Mouse (Mus musculus): Measurements from ENCODE around the gene Sun2.

Sun2 gene

DNA sequence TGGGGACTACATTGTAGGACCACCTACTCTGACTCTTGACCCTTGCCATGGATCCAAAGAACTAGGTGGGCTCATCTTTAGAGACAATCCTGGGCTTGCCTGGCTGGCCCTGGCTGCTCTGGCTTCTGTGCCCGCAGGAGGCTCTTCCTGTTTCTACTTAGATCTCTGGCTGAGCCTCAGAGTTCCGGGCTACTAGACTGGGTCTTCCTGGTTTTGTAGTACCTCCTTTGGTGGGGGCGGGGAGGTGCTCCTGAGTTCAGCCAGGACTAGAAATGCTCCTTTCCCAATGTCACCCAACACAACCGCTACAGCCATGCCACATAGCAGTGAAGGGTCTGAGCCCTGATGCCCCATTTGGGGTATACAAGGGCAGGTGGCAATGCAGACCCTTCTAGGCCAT is 21.5 kb downstream of the Sun2 start:
- DNase-seq, result no peak

GRCm38 (mm10) chr15:79720267-79720666 is 22.1 kb downstream of the Sun2 start:
- no peak for DNase-seq

GRCm38 (mm10) chr15:79716710-79717109 is 25.6 kb downstream of the Sun2 start:
- DNase-seq, result no peak

DNA sequence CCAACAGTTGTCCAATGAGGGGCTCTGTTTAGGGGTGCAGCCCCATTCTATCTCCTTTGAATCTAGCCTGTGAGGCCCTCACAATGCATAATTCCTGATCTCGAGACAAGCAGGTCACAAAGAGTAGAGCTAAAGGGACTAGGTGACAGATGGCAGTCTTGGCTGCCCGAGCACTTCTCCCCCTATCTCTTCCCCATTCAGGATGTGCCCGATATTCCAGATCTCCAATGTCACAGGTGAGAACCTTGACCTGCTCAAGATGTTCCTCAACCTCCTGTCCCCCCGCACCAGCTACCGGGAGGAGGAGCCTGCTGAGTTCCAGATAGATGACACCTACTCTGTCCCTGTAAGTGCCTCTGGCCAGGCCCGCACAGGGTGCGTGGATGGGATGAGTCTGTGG is 26.7 kb downstream of the Sun2 start:
- no peak for DNase-seq

GRCm38 (mm10) chr15:79708229-79708822 is 34.0 kb downstream of the Sun2 start:
- DNase-seq, result no peak

GRCm38 (mm10) chr15:79706603-79707214 is 35.6 kb downstream of the Sun2 start:
- DNase-seq, result no peak

GRCm38 (mm10) chr15:79697558-79698187 is 44.7 kb downstream of the Sun2 start:
- DNase-seq, result no peak

- DNase-seq, result no peak
Measured at GRCm38 (mm10) chr15:79697011-79697410, 45.3 kb downstream of the Sun2 start.

DNA sequence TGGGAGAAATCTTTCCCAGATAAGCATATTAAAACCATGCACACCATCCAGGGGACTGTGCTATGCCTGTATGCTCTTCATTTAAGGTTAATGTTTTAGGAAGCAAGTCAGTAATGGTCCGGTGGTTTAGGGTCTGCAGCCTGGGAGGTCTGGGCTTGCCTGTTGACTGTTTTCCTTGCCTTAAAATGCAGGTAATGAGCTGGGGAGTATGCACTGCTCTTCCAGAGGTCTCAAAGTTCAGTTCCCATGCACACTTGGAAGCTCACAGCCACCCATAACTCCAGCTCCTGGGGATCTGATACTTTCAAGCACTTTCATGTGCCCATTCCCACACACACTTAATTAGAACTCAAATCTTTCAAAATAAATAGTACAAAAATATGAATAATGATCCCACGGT is 45.8 kb downstream of the Sun2 start:
- DNase-seq, result no peak

DNA sequence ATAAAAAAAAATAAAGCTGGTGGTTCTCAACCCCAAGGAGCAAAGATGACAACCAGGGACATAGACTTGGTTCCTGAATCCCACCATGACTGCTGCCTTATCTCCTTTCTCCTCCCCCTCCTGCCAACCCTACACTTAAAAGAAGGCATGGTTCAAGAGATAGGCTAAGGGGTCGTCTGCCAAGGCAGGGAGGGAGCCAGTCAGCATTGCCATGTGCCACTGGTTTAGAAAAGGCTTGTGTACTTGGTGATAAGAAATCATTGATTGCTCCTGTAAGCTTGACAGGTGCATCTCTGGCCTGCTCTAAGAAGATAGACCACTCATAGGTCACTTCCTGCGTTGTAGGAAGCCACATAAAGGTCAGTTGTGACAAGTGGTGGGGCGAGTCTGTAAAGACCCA is 46.8 kb downstream of the Sun2 start:
- DNase-seq, result no peak

DNA sequence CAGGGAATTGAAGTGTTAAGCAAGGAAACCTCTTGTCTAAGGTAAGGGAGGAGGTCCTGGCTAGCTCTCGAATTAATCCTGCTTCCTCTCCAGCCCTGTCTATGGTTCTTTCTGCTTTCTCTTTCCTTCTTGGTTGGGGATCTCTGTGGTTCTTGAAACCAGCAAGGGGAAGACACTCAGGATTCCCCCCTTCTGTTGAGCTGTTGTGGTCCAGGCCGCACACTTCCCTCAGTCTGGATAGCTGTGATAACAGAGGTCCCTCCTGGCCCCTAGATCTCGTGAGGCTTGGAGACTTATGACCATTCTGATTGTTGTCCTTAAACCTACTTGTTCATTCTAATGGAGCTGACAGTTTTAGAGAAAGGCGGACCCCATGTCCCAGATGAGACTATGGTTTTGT is 47.8 kb downstream of the Sun2 start:
- DNase-seq, result no peak

GRCm38 (mm10) chr15:79693740-79694139 is 48.6 kb downstream of the Sun2 start:
- no peak for DNase-seq

DNA sequence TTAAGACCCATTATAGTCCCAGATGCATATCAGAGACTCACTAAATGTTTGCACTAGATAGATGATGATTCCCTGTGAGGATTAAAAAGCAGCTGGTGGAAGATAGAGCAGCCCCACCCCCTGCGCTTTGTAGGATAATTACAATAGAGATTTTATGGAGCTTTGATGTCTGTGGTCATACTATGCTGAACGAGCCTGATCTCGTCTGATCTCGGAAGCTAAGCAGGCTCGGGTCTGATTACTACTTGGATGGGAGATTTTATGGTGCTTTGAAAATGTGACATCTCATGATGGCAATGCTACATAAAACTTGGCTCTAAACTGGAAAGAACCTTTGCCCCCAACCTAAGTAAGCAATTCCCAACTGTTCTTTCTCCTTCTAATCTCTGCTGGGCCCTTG is 50.0 kb downstream of the Sun2 start:
- no peak for DNase-seq

DNA sequence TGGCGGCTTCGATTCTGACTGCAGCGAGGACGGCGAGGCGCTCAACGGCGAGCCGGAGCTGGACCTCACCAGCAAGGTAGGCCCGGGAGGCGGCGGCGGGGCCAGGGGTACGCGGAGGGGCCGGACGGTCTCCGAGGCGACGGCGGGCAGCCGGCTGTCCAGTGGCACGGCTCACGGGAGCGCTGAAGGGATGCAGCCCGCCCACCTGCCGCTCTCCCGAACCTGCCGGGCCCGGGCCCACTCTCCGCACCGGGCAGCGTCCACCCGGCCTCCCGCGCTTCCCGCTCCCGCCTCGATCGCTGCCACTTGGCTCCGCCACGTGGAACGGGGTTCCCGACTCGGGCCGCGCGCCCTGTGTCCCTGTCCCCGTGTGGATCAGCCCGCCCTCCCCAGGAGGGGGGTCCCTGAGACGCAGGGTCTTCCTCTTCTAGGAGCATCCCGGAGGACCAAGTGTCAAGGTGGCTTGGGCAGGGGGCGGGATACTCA is 51.3 kb downstream of the Sun2 start:
- peak; percentile 69 for DNase-seq

GRCm38 (mm10) chr15:79690426-79691022 is 51.8 kb downstream of the Sun2 start, which contains the start of gene Gtpbp1:
Gene Gtpbp1, plus strand, starts transcription at chr15:79690845.
- DNase-seq, result peak; percentile 97

GRCm38 (mm10) chr15:79689662-79690425 is 52.5 kb downstream of the Sun2 start:
- DNase-seq, result no peak

- DNase-seq, result no peak
Measured at GRCm38 (mm10) chr15:79688268-79688956, 53.9 kb downstream of the Sun2 start.

GRCm38 (mm10) chr15:79687646-79688267 is 54.6 kb downstream of the Sun2 start, which contains the start of gene Josd1:
Gene Josd1, minus strand, starts transcription at chr15:79687919.
- peak; percentile 94 for DNase-seq

- DNase-seq, result no peak
Measured at GRCm38 (mm10) chr15:79687175-79687574, 55.2 kb downstream of the Sun2 start.

DNA sequence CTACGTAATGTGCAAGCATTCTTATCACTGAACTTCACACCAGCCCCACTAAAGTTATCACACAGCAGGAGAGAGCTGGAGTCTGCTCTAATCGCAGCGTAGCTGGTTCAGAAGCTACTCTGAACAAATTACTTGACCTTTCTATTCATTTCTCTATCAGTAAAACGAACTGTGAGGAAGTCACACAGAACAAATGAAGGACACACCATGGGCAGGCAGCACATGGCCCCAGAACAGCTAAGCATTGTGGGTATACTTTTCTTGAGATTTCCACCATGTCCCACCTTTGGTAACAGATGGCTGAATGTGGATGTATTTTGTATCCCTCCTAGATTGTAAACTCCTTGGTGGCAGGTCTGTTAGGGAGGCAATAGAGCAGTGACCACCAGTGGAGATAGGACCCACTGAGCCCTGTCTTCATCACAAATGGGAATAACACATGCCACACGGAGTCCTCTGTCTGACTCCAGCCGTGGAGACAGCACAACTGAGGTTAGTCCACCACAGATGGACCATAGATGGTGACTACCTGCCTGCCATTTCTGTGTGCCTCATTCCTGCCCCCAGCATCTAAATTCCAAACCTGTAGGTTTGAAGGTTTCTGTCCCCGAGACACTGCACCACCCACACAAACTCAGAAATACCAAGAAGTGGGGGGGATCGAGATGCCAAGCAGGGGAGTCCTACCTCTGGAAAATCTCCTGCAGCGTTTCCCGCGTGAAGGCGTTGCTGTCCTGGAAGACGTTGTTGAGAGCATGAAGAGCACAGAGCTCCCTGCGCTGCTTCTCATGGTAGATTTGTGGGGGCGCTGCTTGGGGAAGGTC is 56.1 kb downstream of the Sun2 start:
- no peak for DNase-seq

- no peak for DNase-seq
Measured at GRCm38 (mm10) chr15:79685141-79685641, 57.1 kb downstream of the Sun2 start.

Data from right cerebral cortex, postnatal 25 days (tissue).